Mouse (Mus musculus): ENCODE measurements around the gene Gatd1. TPM values are rescaled to one million over a fixed set of nuclear protein-coding genes. Genes with fewer than 3 reads are reported as not detected.

Gatd1 gene
- total RNA-seq, 2 experiments from 2014 or later: 6.2 to 9.6 TPM

DNA sequence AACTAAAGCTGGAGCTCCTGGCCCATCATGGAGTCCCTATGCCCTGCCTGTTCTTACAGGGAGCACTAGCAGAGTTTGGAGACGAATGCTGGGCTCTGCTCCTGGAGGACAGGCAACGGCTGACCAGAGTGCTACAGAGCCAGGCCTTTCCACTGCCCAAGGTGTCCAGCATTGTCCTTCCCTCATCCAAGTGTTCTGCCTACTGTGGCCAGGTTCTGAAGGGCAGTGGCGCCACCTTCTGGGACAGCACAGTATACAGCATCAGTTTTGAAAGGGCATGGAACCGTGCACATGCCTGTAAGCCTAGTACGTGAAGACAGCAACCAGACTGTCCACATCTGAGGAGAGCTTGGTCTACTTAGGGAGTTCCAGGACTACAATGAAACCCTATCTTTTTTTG, 10.6 kb downstream of the Gatd1 start:
- peak; percentile 57 for DNase-seq
- intact Hi-C loops (cut with DNase I; ENCODE audit: low total_unique reads): loop anchor here (10.0 kb wide), 1 partner anchor 121 kb away; no protein-coding TSS in a partner anchor

DNA sequence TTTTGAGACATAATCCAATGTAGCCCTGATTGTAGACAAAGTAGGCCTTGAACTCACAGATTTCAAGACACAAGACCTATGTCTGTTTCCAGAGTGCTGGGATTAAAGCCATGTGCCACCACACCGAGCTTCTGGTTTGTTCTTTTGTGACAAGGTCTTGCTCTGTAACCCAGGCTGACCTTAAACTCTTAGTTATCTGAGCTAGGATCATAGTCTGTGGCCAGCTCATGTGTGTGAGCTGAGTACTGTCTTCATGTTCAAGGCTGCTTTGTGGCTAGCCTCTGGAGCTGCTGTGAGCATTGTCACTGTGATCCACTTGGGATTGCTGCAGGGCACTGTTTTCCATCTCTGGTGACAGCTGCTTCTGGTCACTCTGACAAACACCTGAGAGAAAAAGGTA, 18.6 kb downstream of the Gatd1 start:
- intact Hi-C loops (cut with DNase I; ENCODE audit: low total_unique reads): no loop called here
- DNase-seq: no peak

DNA sequence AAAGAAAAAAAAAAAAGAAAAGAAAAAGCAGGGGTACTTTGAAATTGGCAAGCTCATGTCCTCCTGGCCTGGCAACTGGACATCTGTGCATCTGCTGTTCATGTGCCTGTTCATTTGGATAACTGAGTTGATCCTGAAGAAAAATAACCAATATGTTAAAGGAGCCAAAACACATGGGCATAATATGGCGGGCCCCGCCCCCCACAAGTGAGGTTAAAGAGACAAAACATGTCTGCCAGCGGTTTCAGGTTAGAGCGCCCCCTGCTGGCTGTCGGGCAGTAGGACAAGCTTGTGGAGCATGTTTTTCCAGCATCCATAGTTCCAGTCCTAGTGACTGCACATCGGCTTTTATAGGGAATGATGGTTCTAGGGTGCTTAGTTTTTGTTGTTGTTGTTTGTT, 19.2 kb downstream of the Gatd1 start:
- peak; percentile 63 for DNase-seq
- intact Hi-C loops (cut with DNase I; ENCODE audit: low total_unique reads): no loop called here

DNA sequence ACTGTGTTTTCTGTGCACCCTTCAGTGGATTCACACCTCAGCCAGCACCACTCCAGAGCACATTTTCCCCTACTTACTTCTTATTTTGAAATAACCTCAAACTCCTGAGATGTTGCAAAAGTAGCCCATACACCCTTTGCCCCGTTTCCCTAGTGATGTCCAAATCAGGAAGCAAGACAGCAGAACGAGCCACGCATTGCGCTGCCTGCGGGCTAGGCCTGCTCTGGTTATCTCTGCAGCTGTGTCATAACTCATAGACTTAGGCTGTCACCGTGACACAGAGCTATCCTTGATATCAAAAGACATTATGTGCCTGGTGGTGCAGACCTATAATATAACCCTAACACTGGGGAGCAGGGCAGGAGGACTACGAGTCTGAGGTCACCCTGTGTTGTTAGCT, 19.8 kb downstream of the Gatd1 start:
- intact Hi-C loops (cut with DNase I; ENCODE audit: low total_unique reads): no loop called here
- DNase-seq: no peak

DNA sequence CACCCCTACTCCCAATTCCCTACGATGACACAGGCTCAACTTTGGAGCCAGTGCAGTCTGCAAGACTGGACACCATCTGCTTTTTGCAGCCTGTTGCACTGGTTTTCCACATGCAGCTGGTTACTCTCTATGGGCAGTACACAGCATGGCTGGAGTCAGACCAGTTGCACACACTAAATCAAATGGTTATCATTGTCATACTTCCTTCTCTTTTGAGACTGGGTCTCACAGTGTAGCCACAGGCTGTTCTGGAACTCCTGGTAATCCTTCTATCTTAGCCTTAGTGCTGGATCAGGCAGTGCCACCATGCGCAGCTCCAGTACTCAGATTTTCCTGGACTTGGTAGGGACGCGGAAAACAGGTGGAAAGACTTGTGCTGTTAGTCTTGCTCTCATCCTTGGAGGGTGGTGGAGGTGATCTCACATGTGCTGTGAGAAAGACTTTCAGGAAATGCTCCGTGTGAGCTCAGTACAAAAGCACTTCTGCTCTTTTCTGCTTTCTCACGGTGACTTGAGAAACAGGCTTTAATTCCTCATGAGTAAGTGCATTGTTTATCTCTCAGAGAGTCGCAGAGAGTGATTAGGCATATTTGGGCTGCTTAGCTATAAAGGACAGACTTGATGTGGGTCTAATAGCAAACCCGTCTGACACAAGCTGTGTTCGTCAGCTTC, 21.2 kb downstream of the Gatd1 start:
- no peak for DNase-seq
- intact Hi-C loops (cut with DNase I; ENCODE audit: low total_unique reads): no loop called here

DNA sequence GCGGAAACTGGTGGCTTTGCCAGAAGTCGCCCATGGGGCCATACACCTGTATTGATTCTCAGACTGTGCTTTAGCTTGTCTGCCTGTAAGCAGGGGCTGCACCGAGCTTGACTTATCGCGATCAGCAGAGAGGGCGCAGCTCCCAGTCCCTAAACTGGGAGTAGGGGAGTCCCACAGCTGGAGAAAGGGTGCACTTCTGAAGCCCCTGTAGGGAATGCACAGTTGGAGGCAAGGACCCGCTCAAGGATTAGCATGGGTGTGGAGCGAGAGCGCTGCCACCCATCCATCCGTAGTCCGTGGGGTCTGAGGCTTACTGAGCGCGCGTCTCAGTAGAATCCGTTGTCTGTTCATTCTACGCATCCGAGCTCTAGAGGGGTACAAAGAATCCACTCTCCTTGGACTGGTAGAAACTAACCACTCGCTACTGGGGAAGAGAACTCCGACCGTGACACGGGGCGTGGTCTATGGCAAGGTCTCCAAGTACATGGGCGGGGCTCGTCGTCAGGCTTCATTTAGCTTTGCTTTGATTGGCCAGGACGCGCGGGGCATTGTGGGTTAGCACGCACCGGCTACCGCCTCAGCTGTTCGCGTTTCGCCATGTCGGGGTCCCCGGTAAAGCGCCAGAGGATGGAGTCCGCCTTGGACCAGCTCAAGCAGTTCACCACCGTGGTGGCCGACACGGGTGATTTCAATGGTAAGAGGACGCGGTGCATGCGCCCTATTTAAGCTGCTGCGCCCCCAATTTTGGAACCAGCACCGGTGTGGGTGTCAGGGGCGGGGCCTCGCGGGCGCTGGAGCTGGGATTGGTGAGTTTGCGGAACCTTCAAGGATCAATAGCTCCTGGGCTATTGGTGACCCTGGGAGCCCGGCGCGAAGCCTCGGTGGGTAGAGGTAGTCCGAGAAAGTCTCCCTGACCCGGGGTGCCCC, 22.0 kb downstream of the Gatd1 start, which contains the start of gene Taldo1:
Gene Taldo1 (plus strand): TSS at position 575 of the 927 bp plus-strand sequence.
- intact Hi-C loops (cut with DNase I; ENCODE audit: low total_unique reads): no loop called here
- DNase-seq: peak; percentile 97

DNA sequence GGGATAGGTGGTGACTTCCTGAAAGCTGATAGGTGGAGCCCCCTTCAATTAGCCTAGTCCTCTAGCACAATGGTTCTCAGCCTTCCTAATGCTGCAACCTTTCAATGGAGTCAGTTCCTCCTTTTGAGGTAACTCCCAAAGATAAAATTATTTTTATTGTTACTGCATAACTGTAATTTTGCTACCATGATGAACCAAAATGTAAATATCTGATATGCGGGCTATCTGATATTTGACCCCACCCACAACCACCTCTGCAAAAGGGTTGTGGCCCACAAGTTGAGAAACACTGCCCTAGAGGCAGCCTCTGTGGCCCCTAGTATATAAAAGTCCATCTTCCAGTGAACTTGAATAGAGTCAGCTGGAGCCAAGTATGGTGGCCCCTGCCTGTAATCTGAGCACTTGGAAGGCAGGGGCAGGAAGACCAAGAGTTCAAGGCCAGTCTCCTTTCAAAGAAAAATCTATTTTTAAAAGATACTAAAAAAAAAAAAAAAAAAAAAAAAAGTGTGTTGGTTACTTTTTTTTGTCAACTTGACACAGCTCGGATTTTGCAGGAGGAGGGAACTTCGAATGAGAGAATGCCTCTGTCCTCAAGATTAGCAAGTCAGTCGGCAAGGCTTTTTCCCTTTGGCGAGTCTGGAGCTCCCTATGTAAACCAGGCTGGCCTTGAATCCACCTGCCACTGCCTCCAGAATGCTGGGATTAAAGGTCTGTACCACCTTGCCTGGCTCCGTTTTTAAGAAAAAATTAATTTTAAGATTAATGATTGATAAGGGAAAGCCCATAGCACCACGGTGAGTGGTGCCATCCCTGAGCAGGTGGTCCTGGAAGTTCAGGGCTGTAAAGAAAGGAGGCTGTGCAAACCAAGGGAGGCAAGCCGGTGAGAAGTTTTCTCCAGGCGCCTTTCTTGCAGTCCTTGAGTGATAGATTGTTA, 23.3 kb downstream of the Gatd1 start:
- no peak for DNase-seq
- intact Hi-C loops (cut with DNase I; ENCODE audit: low total_unique reads): no loop called here

DNA sequence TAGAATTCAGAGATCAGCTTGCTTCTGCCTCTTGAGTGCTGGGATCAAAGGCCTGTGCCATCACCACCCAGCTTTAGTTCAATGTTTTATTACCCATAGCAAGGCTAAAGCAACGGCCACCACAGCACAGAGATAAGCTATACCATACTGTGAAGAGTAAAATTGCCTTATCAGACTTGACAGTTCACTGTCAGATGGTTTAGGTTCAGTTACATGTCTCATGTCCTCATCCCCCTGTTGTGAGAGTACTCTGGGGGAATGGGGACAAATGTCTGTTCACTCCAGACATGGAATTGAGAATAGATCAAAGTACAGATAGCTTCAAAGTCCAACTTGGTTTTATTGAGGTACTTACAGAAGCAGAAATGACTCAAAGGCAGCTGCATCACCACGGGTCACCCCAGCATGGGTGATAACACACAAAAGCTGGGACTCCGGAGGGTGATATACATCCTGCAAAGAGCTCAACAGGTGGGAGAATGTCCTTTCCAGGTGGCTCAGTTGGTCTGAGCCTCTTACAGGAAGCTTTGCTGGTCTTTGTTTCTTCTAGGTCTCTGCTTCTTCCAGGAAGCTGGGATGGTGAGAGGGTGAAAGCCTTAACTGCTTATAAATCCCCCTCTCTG, 25.3 kb downstream of the Gatd1 start:
- DNase-seq: no peak
- intact Hi-C loops (cut with DNase I; ENCODE audit: low total_unique reads): no loop called here

DNA sequence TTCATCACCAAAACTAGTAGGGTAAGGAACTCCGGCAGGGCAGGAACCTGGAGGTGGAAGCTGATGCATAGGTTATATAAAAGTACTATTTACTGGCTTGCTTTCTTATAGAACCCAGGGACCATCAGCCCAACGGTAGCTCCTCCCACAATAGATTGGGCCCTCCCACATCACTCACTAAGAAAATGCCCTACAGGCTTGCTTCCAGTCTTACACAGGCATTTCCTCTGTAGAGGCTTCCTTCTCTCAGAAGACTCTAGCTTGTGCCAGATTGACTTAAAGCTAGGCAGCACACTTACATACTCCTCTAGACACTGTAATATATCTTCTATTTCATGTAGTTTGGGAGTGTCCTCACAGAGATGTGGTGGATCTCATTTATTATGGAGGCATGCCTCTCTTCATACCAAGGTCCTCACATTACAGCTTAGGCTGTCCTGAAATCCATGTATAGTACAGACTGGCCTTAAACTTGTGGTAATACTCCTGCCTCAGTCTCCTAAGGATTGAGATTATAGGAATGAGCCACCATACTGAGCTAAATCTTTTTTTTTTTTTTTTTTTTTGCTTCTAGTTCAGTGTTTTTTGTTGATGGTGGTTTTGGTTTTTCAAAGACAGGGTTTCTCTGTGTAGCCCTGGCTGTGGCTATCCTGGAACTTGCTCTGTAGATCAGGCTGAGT, 26.0 kb downstream of the Gatd1 start:
- DNase-seq: no peak
- intact Hi-C loops (cut with DNase I; ENCODE audit: low total_unique reads): no loop called here

DNA sequence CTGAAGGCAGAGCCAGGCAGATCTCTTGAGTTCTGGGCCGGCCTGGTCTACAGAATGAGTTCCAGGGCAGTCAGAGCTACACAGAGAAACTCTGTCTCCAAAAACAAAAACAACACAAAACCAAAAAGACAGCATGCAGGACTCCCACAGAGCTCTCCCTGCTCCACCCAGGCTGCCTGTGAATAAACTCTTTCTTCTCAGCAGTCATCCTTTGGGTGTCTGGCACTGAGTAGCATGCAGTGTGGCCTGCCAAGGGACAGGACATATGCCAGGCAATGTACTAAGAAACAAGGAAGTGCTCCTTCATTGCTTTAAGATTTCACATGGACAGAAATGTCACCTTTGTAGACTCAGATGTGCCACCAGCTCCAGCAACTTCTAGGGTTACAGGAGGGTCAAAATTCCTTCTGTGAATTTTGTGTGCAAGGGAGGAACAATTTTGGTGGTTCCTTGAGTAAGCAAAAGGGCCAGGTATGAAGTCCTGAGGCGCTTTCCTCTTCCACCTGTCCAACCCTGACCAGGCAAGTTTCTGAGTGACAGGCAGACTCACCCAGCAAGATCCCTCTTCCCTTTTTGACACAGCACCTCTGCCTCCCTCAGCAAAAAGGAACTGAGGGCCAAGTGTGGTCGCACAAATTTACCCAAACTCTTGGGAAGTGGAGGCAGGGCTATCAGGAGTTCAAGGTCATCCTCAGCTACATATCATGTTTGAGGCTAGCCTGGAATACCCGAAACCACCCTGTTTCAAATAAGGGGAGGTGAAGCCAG, 32.7 kb downstream of the Gatd1 start:
- no peak for DNase-seq
- intact Hi-C loops (cut with DNase I; ENCODE audit: low total_unique reads): no loop called here

DNA sequence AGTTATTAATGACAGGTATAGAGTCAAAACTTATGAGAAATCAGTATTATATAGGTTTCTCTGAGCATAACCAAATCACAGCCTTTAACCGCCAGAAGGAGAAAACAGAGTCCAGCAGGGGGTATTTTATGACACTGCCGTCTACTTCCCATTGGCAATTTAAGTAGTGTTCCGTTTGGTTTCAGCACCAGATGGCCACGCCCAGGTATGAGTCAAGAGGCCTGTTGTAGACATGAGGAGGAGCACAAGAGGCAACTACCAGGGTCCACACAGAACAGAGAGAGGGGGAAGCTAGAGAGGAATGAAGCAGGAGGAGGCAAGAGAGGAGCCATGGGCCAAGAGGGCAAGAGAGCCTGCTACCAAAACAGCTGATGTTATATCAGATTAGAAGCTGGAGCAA, 34.4 kb downstream of the Gatd1 start:
- no peak for DNase-seq
- intact Hi-C loops (cut with DNase I; ENCODE audit: low total_unique reads): loop anchor here (10.0 kb wide), 1 partner anchor 1945 kb away; no protein-coding TSS in a partner anchor

DNA sequence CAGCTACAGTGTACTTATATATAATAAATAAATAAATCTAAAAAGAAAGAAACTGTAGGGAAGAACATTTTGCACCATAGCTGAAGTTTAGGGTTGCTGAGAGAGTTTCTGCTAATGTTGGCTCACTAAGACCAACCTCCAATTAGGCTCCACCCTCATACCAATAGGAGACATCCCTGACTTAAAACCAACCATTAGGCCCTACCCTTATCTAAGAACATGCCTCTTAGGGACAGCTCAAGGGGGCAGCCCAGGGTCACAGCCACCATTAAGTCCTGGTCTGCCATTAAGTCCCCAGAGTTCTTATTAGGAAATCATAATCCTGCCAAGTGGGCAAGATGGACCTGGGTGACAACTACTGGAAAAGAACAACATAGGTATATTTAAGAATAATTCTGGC, 39.5 kb downstream of the Gatd1 start:
- no peak for DNase-seq
- intact Hi-C loops (cut with DNase I; ENCODE audit: low total_unique reads): loop anchor here (10.0 kb wide), 1 partner anchor 1940 kb away; no protein-coding TSS in a partner anchor

DNA sequence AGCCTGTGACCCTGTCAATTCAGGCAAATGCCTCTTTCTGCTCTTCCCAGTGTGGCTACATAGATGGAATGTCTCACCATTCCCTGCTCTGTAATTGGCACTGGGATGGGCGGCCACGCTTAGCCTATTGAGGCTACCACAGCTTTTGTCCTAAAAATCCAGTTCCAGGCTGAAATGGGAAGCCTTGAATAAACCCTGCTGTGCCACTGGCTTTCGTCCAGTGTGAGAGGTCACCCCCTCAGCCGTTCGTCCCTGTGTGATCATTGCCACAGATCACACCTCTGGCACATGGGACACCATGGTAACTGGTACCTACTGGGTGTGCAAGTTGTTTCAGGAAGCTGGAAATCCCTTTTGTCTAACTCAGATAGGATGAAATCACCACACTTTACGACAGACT, 40.3 kb downstream of the Gatd1 start:
- intact Hi-C loops (cut with DNase I; ENCODE audit: low total_unique reads): loop anchor here (10.0 kb wide), 1 partner anchor 1939 kb away; no protein-coding TSS in a partner anchor
- no peak for DNase-seq

DNA sequence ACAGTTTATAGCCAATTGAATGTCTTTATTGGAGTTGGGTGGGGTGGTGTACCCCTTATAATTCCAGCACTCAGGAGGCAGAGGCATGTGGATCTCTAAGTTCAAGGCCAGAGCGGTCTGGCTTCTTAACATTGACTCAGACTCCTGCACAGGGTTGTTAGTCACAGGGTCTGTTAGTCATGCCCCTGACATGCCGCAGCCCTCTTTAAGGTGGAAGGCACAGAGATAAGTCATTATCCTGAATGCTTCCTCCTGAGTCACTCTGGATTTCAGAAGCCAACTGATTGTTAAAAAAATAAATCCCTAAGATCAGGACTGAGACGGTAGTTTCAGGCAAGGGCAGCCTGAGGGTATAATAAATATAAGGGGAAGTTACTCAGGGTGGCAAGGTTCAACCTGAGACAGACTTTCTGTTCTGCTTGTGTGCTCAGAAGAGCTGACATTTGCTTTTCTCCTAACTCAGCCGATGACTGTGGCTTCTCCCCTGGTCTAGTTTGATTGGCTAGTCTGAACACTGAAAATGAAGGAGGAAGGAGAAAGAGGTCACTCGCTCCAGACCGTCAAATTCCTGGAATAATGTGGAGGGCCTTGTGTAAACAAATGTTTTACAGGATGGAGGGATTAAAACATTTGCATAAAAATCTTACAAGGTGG, 41.9 kb downstream of the Gatd1 start:
- no peak for DNase-seq
- intact Hi-C loops (cut with DNase I; ENCODE audit: low total_unique reads): loop anchor here (10.0 kb wide), 1 partner anchor 1937 kb away; no protein-coding TSS in a partner anchor

DNA sequence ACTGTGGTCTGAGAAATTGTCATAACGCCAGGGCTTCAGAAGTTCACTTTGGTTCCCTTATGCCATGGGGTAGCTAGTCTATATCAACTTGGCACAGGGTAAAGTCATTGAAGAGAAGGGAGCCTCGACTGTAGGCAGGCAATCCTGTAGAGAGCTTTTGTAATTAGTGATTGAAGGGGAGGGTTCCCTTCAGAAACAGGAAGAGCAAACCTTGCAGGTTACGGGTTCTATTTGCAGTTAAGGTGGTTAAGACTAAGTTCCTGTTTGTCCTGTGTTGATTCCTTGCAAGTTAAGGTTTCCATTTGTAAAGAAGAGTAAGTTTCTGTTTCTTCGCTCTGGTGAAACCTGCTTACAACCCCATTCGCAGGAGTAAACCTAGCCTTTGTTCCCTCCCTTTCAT, 44.0 kb downstream of the Gatd1 start:
- intact Hi-C loops (cut with DNase I; ENCODE audit: low total_unique reads): loop anchor here (10.0 kb wide), 1 partner anchor 1935 kb away; no protein-coding TSS in a partner anchor
- DNase-seq: no peak

DNA sequence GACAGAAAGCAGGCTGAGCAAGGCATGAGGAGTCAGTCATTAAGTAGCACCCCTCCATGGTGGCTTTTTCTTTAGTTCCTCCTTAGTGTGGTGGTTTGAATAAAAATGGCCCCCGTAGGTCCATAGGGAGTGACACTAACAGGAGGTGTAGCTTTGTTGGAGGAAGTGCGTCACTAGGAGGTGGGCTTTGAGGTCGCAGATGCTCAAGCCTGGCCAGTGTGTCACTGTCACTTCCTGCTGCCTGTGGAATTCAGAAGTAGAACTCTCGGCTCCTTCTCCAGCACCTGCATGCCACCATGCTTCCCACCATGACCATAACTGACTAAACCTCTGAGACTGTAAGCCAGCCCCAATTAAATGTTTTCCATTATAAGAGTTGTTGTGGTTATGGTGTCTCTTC, 46.6 kb downstream of the Gatd1 start:
- intact Hi-C loops (cut with DNase I; ENCODE audit: low total_unique reads): no loop called here

DNA sequence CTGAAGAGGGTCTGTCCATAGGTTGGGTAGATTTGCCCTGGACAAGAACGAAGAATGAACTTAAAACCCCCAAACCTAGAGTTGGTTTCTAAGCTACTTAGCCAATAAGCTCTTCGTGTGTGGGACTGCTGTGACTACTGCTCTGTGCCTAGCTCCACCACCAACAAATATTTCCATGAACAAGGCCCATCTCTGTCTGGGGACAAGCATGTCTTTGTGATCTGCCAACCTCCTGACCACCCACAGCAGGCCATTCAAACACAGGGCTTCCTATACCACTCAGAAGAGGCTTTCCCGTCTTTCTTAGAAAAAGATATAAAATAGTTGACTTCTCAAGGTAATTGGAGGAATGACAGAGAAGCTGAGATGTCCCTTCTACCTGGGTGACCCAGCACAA, 48.9 kb downstream of the Gatd1 start:
- DNase-seq: no peak
- intact Hi-C loops (cut with DNase I; ENCODE audit: low total_unique reads): no loop called here

More for the DNA sequence above, 46.6 kb downstream of the Gatd1 start:
- DNase-seq: no peak
